Mouse (Mus musculus): ENCODE data around the gene Cdcp1.

The Cdcp1 gene

GRCm38 (mm10) chr9:123207895-123208294 lies 7.9 kb downstream of the Cdcp1 start:
- no peak for ATAC-seq (ENCODE audit: low TSS enrichment)

DNA sequence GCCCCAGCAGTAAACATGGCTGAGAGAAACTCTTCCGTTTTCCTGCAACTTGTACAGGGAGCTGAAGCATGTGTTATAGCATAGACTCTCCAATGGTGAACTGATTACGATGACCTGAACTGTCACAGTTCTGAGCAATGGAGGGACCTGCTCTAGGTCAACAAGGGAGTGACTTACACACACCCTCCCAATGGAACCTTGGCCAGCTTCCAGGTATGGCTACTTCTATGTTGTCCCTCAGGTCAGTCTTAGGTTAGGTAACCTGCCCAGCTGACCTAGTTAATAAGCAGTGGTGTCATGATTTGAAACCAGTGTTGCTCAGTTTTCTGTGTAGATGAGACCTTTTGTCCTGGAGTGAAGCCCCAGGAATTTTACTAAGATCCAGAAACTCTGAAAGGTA lies 8.9 kb downstream of the Cdcp1 start:
- no peak for ATAC-seq (ENCODE audit: low TSS enrichment)

DNA sequence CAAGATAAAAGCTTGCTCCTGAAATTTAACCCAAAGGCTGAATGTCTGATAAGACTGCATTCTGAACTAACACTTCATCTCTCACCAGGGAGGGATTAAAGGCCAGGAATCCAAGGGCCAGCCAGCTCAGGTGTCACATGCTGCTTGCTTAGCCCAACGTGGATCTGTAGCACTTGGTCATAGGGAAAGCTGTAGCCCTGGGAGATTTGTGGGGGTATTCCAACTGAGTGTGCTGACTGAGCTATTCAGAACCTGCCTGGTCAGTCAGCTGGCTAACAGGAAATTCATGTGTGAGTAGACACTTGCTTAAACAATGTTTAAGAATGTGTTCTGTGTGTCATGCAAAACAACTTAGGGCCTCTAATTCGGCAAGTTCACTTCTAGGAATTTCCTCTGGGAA lies 9.3 kb downstream of the Cdcp1 start:
- no peak for ATAC-seq (ENCODE audit: low TSS enrichment)

- no peak for ATAC-seq (ENCODE audit: low TSS enrichment)
Measured at GRCm38 (mm10) chr9:123200116-123200515, 15.7 kb downstream of the Cdcp1 start.

- ATAC-seq (ENCODE audit: low TSS enrichment) = no peak
Measured at GRCm38 (mm10) chr9:123188271-123188670, 27.6 kb downstream of the Cdcp1 start.

GRCm38 (mm10) chr9:123187589-123187988 lies 28.2 kb downstream of the Cdcp1 start:
- ATAC-seq (ENCODE audit: low TSS enrichment) = no peak

- ATAC-seq (ENCODE audit: low TSS enrichment) = no peak
Measured at GRCm38 (mm10) chr9:123186151-123186550, 29.7 kb downstream of the Cdcp1 start.

- no peak for ATAC-seq (ENCODE audit: low TSS enrichment)
Measured at GRCm38 (mm10) chr9:123185546-123185945, 30.3 kb downstream of the Cdcp1 start.

DNA sequence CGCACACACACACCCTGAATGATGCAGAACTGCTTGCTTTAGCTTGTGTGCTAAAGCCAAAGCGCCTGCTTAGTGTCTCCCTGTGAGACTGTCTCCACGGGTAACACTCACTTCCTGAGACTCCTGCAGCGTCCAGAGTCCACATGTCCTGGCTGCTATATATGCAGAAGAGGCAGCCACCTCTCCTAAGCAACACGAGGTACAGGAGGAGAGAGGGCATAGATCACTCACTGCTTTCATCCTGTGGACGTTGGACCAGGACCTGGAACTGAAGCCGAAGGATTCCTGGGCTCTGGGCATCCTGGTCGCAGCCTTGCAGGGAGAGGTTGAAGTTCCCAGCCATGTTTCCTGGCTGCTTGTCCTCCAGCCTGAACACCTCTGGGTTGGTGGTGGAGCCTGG lies 32.6 kb downstream of the Cdcp1 start:
- ATAC-seq (ENCODE audit: low TSS enrichment) = no peak

DNA sequence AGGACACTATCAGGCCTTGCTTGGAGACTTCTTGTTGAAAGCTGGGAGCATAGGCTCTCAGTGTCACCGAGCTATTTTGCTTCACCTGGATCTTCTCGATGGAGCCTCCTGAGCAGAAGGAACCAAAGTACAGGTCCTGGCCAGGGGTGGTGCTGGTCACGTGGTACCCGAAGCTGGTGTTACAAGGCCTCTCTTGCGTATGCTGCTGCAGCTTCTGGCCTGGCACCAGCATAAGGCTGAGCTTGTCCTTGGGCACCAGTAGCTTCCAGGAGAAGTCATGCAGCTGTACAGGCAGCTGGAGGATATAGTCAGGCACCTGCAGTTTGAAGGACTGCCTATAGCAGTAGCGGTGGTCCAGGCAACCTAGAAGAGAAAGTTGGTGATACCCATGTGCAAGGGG lies 35.8 kb downstream of the Cdcp1 start:
- ATAC-seq (ENCODE audit: low TSS enrichment) = no peak

GRCm38 (mm10) chr9:123177380-123178048 lies 38.3 kb downstream of the Cdcp1 start:
- no peak for ATAC-seq (ENCODE audit: low TSS enrichment)

DNA sequence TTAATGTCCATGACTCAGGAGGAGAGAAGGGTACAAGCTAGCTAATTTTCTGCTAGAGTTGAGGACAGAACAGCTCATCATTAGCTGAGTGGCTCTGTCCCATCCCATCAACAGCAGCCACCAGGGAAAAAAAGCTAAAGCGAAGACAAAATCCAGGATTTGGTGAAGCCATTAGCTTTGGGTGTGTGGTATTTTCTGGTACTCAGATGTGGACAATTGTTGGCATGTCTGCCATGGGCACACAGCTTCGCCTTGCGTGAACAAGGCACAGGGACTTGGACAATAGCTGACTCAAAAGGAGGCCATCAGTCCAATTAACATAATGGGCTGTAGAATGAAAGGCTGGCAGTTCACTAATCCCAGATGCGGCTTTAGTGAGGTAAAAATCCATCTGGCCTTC lies 41.5 kb downstream of the Cdcp1 start:
- ATAC-seq (ENCODE audit: low TSS enrichment) = no peak

DNA sequence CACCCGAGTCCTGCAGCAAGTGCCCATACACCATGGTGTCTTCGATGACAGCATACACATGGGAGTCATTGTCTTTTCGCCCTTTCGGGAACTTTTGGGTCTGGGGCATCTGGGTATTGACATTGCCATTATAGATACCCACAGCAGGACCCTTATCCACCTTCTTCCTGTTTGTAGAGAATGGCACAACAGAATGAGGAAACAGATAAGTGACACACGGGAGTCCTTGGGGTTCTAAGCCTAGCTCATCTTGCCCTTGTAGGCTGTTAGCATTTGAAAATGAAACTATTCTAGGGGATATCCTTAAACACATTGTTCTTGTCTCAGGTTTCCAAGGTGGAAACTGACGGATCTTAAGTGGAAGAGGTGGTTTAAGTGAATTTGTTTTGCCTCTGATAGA lies 42.1 kb downstream of the Cdcp1 start:
- ATAC-seq (ENCODE audit: low TSS enrichment) = no peak

DNA sequence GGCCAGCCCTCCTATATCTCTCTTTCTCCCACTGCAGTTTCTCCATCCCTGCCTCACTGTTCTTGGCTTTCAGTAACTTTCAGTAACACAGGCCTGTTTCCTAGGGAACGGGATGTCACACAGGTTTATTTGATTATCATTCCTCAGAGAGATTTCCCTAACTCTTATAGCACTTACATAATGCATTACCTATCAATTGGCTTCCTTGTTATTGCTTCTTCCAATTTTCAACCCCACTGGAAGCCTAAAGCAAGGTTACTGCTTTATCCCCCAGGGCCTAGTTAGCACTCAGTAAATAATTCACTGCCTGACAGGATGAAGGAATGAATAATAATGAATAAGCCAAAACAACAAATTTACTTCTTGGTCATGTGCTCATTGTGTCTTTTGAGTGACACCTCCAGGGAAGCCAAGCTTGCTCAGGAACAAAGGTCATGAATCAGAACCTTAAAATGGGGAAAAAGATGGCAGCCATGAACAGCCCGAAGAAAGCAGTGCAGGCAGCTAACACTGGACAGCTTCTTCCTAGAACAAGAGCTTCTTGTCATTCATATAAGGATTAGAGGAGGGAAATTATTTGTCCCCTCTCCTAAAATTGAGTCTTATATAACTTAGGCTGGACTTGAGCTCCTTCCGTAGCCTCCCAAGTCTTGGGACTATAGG lies 49.9 kb downstream of the Cdcp1 start:
- no peak for ATAC-seq (ENCODE audit: low TSS enrichment)

GRCm38 (mm10) chr9:123162985-123163694 lies 52.7 kb downstream of the Cdcp1 start:
- ATAC-seq (ENCODE audit: low TSS enrichment) = no peak

DNA sequence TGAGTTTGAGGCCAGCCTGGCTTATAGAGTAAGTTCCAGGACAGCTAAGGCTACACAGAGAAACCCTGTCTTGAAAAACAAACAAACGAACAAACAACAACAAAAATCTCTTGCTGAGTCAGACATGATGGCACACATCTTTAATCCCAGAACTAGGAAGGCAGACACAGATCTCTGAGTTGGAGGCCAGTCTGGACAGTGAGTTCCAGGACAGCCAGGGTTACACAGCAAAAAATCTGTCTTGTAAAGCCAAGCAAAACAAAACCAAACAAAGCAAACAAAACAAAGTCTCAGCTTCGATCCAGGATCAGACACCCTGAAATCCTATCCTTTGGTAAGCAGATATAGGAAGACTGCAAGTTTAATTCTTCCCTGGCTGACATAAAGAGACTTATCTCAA lies 54.0 kb downstream of the Cdcp1 start:
- ATAC-seq (ENCODE audit: low TSS enrichment) = no peak

GRCm38 (mm10) chr9:123159330-123159729 lies 56.5 kb downstream of the Cdcp1 start:
- ATAC-seq (ENCODE audit: low TSS enrichment) = peak; percentile 77

GRCm38 (mm10) chr9:123158125-123158836 lies 57.6 kb downstream of the Cdcp1 start:
- peak; percentile 69 for ATAC-seq (ENCODE audit: low TSS enrichment)

DNA sequence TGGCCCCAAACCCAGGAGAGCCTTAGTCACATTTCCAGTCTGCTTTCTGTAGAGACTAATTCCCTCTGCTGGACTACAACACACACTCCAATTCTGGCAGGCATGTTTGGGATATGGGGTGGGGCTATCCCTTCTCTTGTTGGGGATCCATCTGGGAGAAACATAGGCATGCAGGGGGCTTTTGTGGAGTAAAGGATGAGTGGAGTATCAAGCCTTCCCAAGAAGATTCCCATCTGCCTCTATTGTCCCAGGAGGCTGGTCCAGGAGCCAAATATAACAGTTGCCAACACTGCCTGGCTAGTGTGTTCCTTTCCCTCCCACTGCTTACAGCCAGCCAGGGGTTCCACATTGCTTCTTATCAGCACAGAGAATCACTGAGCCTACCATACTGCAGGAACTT lies 58.1 kb downstream of the Cdcp1 start:
- peak; percentile 36; the same call in 1 of the 2 replicates for ATAC-seq (ENCODE audit: low TSS enrichment)

DNA sequence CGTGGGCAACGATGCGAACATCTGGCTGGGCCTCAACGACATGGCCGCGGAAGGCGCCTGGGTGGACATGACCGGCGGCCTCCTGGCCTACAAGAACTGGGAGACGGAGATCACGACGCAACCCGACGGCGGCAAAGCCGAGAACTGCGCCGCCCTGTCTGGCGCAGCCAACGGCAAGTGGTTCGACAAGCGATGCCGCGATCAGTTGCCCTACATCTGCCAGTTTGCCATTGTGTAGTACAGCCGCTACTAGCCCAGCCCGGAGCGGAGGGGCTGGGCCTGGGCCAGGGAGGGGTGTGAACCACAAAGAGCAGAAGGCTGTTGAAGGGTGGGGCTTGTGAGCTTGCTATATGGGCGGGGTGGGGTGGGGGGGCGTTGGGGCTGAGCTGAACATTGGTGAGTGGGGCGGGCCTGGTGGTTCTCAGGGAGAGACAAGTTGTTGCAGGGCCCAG lies 58.9 kb downstream of the Cdcp1 start:
- no peak for ATAC-seq (ENCODE audit: low TSS enrichment)

GRCm38 (mm10) chr9:123153121-123153520 lies 62.7 kb downstream of the Cdcp1 start:
- no peak for ATAC-seq (ENCODE audit: low TSS enrichment)

- ATAC-seq (ENCODE audit: low TSS enrichment) = no peak
Measured at GRCm38 (mm10) chr9:123152026-123152425, 63.8 kb downstream of the Cdcp1 start.
